Mouse (Mus musculus) small intestine, adult 2 months (tissue): ENCODE results near the gene Ap3b1.

Source experiments
- CTCF ChIP-seq: fragments of 200-500 bp; IDR thresholded peaks from 2 replicates; pipeline ENCODE4 v1.5.1; 2012; ENCODE audit warnings: low read depth, mild to moderate bottlenecking, control low read depth, inconsistent platforms, low read length, moderate library complexity, mixed read lengths; ENCODE audit not compliant: insufficient replicate concordance, insufficient read length; ENCODE audit errors: extremely low read depth
- POLR2A ChIP-seq: fragments of 200-500 bp; IDR thresholded peaks from 2 replicates; pipeline ENCODE4 v1.6.1; 2012; ENCODE audit warnings: low read depth, mild to moderate bottlenecking, control low read depth, inconsistent platforms, low read length, moderate library complexity

GRCm38 (mm10) chr13:94389541-94389940 lies 30.8 kb downstream of the Ap3b1 start:
- TF ChIP-seq POLR2A (no peak), CTCF (no peak)
